Mouse (Mus musculus) lung, embryonic 16.5 days (tissue): ENCODE measurements around the gene Apaf1. TPM values are rescaled to one million over a fixed set of nuclear protein-coding genes. Genes with fewer than 3 reads are reported as not detected.
A peak's percentile ranks its signal among the peaks of the same experiment; 100 is the strongest.

Source experiments
- ATAC-seq: fragments of 200-750 bp; cut with Nextera tagmentation; 2 replicates; pipeline ENCODE4 v1.8.0; 2017; ENCODE audit warnings: low read depth, mild to moderate bottlenecking, moderate library complexity
- H3K27ac ChIP-seq: fragments of 300-500 bp; sonication (generic); 2 replicates; pipeline ENCODE4 v1.5.1; 2014; ENCODE audit warnings: mild to moderate bottlenecking, control low read depth, low read length
- H3K27me3 ChIP-seq: fragments of 300-500 bp; sonication (generic); 2 replicates; pipeline ENCODE4 v1.6.1; 2014; ENCODE audit warnings: low read depth, low read length, mixed read lengths; ENCODE audit not compliant: control insufficient read depth, insufficient read depth
- H3K36me3 ChIP-seq: fragments of 300-500 bp; sonication (generic); 2 replicates; pipeline ENCODE4 v1.6.1; 2014; ENCODE audit warnings: low read length; ENCODE audit not compliant: control insufficient read depth, insufficient read depth
- H3K4me1 ChIP-seq: fragments of 300-500 bp; sonication (generic); replicated peaks from 2 replicates; pipeline ENCODE4 v1.6.1; 2014; ENCODE audit warnings: low read length, mixed read lengths; ENCODE audit not compliant: control insufficient read depth, insufficient read depth
- H3K4me2 ChIP-seq: fragments of 300-500 bp; sonication (generic); 2 replicates; pipeline ENCODE4 v1.6.1; 2014; ENCODE audit warnings: low read depth, low read length, control low read depth
- H3K4me3 ChIP-seq: fragments of 300-500 bp; sonication (generic); 2 replicates; pipeline ENCODE4 v1.5.1; 2014; ENCODE audit warnings: mild to moderate bottlenecking, low read length, control low read depth
- H3K9ac ChIP-seq: fragments of 300-500 bp; sonication (generic); 2 replicates; pipeline ENCODE4 v1.6.1; 2014; ENCODE audit warnings: low read length, control low read depth
- H3K9me3 ChIP-seq: fragments of 300-500 bp; sonication (generic); 2 replicates; pipeline ENCODE4 v1.6.1; 2016; ENCODE audit warnings: low read length; ENCODE audit not compliant: control insufficient read depth
- WGBS: fragments of 180-500 bp; shearing (Covaris S2); extraction: QIAGEN DNeasy Blood & Tissue Kit; methylation state at CpG from one replicate; pipeline ENCODE4 v1.1.7; 2014; 5-methylcytosine and 5-hydroxymethylcytosine counted together
- polyA plus RNA-seq: library from polyadenylated mRNA; unstranded; fragments of >200 nt; fragmentation: Nextera tagmentation; extraction: Ambion mirVana; gene quantifications from 2 replicates; pipeline ENCODE4 v1.2.1, GENCODE M21; 2015

Apaf1 gene
- polyA plus RNA-seq, 1 experiment from 2014 or later: 16.2 TPM

DNA sequence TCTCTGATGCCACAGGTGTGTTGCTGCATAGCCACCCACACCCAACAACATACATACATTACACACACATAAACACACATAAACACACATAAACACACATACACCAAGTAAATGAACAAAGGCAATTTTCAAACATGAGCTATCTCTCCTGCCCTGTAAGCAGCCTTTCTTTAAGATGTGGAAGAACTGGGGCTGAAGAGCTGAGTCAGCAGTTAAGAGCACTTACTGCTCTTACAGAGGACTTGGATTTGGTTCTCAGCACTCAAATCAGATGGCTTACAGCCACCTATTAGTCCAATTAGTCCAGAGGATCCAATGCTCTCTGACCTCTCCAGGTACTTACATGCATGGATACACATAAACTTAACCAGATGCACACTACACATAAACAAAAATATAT is 29.8 kb downstream of the Apaf1 start:
- H3K4me3 ChIP-seq: no peak overlapping the region
- H3K27ac ChIP-seq: no peak overlapping the region
- no peaks in the 10 kb centered on the region for H3K9me3 ChIP-seq
- H3K9ac ChIP-seq: no peak overlapping the region
- ATAC-seq: no peak
- no peaks in the 10 kb centered on the region for H3K27me3 ChIP-seq
- no peaks in the 10 kb centered on the region for H3K4me1 ChIP-seq
- no peak overlapping the region for H3K4me2 ChIP-seq
- peaks cover 18% of the 10 kb centered on the region for H3K36me3 ChIP-seq

DNA sequence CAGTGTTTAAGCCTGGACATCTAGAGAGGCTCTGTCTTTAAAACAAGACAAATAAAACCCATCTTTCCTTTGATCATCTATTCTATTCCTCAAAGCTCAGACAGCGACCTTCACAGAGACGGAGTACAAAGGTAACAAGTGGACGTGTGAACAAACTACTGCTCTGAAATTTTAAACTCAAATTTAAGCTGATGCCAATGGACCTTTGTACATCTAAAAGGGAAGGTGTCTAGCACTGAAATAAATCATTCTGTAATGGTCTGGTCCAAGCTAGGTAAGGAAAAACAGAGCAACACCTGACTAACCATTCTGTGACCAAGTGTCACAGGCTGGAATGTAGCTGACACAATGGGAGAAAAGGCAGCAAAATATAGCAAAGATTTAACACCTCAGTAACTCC is 31.4 kb downstream of the Apaf1 start:
- H3K9me3 ChIP-seq: no peaks in the 10 kb centered on the region
- H3K27me3 ChIP-seq: no peaks in the 10 kb centered on the region
- H3K4me1 ChIP-seq: no peaks in the 10 kb centered on the region
- no peak overlapping the region for H3K27ac ChIP-seq
- peaks cover 20% of the 10 kb centered on the region for H3K36me3 ChIP-seq
- H3K4me3 ChIP-seq: no peak overlapping the region
- no peak overlapping the region for H3K4me2 ChIP-seq
- no peak for ATAC-seq
- H3K9ac ChIP-seq: no peak overlapping the region
- WGBS: 93% methylated on average over 3 of the region's 3 CpGs

DNA sequence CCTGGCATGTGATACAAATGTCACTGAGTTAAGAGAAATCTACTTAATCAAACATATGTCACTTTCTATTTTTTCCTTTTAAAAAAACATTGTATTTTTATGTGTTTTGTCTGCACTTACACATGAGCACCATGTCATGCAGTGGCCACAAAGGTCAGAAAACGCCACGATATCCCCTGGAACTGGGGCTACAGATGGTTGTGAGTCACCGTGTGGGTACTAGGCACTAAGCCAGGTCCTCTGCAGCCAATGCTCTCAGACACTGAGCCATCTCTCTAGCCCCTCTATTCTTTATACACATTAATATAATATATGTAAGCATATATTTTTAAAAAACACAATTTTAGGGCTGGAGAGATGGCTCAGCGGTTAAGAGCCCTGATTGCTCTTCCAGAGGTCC is 32.9 kb downstream of the Apaf1 start:
- Histone ChIP-seq H3K4me3 (no peak overlapping the region), H3K27me3 (no peaks in the 10 kb centered on the region), H3K9me3 (no peaks in the 10 kb centered on the region), H3K4me1 (no peaks in the 10 kb centered on the region), H3K27ac (no peak overlapping the region), H3K4me2 (no peak overlapping the region), H3K36me3 (peaks cover 22% of the 10 kb centered on the region), H3K9ac (no peak overlapping the region)
- no peak for ATAC-seq
- 90% methylated on average over 4 of the region's 4 CpGs for WGBS

DNA sequence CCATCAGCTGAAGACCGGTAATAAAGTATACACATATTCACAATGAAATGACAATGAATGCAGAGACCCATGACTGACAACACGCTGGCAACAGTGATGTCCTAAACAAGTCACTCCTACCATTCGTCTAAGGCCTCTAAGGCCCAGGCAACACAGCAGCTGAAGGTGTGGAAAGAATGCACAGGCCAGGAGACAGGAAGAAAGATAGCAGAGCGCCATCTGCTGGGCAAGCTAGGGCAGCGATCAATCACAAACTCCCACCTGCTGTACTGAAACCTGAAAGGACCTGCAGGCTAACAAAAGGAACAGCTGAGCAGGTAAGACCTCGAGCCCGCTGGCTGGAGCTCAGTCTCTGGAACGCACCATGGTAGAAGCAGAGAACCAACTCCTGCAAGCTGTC is 48.6 kb downstream of the Apaf1 start:
- peak; percentile 64; the same call in 1 of the 2 replicates for ATAC-seq

DNA sequence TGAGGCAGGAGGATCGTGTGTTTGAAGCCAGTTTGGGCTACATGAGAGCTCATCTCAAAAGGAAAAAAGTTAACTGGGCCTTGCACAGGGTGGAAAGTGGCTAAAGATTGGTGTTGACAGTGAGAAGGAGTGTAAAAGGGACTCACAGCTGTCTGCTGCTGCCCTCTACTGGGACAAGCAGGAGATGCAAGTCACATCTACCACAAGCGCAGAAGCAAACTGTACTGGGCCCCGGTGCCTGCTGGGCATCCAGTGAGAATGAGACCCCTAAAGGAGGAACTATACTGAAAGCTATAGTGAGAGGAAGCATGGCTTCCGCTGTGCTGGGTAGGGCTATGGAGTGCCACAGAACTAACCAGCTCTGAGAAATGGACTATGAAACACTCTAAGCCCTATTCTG is 50.2 kb downstream of the Apaf1 start:
- ATAC-seq: peak; percentile 56
- 11% methylated on average over 4 of the region's 4 CpGs for WGBS
- peaks cover 7% of the 10 kb centered on the region; the same call in 1 of the 2 replicates for H3K36me3 ChIP-seq

More for the DNA sequence above, 48.6 kb downstream of the Apaf1 start:
- Histone ChIP-seq H3K4me2 (no peak overlapping the region), H3K9ac (no peak overlapping the region), H3K4me3 (no peak overlapping the region), H3K4me1 (no peaks in the 10 kb centered on the region), H3K9me3 (no peaks in the 10 kb centered on the region), H3K27ac (no peak overlapping the region), H3K27me3 (no peaks in the 10 kb centered on the region), H3K36me3 (peaks cover 11% of the 10 kb centered on the region)
- WGBS: 28% methylated on average over 8 of the region's 8 CpGs

DNA sequence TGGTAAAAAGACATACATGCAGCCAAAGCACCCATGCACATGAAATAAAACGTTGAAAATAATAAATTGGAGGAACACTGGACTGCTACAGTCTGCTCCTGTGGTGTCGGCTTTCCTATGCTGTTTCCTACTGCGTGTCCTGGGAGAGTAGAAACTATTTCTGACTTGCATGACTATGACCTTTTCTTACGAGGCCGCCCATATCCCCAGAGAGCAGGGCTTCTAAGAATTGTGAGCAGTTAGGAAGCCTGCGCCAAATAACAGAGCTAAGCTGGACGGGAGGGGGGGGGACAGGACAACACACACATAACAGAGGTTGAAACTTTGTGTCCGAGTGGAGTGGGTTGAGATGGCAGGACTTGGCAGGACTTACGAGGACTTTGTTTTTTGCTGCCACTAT is 51.4 kb downstream of the Apaf1 start:
- Histone ChIP-seq H3K36me3 (peaks cover 3% of the 10 kb centered on the region; the same call in 1 of the 2 replicates), H3K4me3 (no peak overlapping the region), H3K27me3 (no peaks in the 10 kb centered on the region), H3K4me1 (no peaks in the 10 kb centered on the region), H3K9me3 (no peaks in the 10 kb centered on the region), H3K27ac (no peak overlapping the region), H3K9ac (no peak overlapping the region), H3K4me2 (no peak overlapping the region)
- WGBS: 84% methylated on average over 9 of the region's 9 CpGs
- ATAC-seq: no peak

More for the DNA sequence above, 50.2 kb downstream of the Apaf1 start:
- H3K9me3 ChIP-seq: no peaks in the 10 kb centered on the region
- H3K4me2 ChIP-seq: no peak overlapping the region
- no peaks in the 10 kb centered on the region for H3K4me1 ChIP-seq
- no peak overlapping the region for H3K4me3 ChIP-seq
- H3K27ac ChIP-seq: no peak overlapping the region
- no peak overlapping the region for H3K9ac ChIP-seq
- no peaks in the 10 kb centered on the region for H3K27me3 ChIP-seq

DNA sequence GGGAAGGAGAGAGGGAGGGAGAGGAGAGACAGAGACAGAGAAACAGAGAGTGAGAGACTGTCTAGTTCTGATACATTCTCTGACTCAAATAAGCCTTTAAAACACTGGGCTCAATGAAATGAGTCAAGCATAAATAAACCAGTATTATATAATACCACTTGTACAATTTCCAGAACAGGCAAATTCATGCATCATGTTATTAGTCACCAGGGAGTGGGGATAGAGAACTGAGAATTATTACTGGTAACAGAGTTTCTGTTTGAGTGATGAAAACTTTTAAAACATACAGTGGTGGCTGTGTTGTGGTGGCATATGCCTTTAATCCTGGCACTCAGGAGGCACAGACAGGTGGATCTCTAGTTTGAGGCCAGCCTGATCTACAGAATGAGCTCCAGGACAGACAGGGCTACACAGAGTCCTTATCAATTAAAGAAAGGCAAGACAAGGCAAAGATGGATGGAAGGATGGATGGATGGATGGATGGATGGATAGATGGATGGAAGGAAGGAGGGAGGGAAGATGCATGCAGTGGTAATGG is 53.5 kb downstream of the Apaf1 start:
- no peak overlapping the region for H3K4me3 ChIP-seq
- no peak overlapping the region for H3K4me2 ChIP-seq
- no peak for ATAC-seq
- H3K9me3 ChIP-seq: no peaks in the 10 kb centered on the region
- no peak overlapping the region for H3K9ac ChIP-seq
- peaks cover 3% of the 10 kb centered on the region; the same call in 1 of the 2 replicates for H3K36me3 ChIP-seq
- no peaks in the 10 kb centered on the region for H3K4me1 ChIP-seq
- no peak overlapping the region for H3K27ac ChIP-seq
- H3K27me3 ChIP-seq: no peaks in the 10 kb centered on the region

DNA sequence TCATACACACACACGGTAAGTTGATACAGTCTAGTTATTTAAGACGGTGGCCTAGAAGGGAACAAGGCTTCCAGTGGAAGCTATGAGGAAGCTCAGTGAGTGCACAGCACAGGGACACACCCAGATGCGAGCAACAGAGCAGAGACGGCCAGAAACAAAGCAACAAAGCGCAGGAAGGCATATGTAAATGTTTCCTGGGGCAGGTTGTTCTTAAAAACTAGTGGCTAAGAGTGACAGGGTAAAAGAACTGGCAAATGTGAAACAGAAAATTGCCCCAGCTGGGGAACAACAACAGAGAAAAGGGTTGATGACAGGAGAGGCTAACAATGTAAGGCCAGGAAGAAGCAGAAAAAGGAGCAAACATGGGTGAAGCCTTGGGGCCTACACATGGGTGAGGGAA is 54.6 kb downstream of the Apaf1 start:
- Histone ChIP-seq H3K4me1 (no peaks in the 10 kb centered on the region), H3K9me3 (no peaks in the 10 kb centered on the region), H3K9ac (no peak overlapping the region), H3K27ac (no peak overlapping the region), H3K27me3 (no peaks in the 10 kb centered on the region), H3K4me2 (no peak overlapping the region), H3K4me3 (no peak overlapping the region), H3K36me3 (peaks cover 3% of the 10 kb centered on the region; the same call in 1 of the 2 replicates)
- ATAC-seq: no peak
- WGBS: 86% methylated on average over 5 of the region's 5 CpGs

DNA sequence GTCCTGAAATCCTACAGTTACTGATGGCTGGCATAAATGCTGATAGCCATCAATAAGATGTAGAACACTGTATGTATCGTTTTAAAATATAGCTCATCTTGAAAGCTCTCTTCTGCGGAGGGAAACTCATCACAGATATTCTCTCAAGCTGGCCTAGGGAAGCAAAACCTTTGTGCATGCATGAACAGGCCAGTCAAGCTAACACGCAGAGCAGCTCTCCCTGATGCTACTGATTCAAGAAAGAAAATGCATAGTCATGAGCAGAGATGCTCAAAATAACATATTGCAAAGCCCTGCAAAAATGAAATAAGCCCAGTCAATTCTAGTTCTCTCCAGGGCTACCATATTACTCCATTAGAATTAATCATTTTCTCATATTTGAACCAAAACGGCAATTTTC is 55.1 kb downstream of the Apaf1 start:
- H3K36me3 ChIP-seq: peaks cover 3% of the 10 kb centered on the region; the same call in 1 of the 2 replicates
- H3K27me3 ChIP-seq: no peaks in the 10 kb centered on the region
- no peak overlapping the region for H3K4me3 ChIP-seq
- no peaks in the 10 kb centered on the region for H3K4me1 ChIP-seq
- 96% methylated on average over 4 of the region's 4 CpGs for WGBS
- H3K4me2 ChIP-seq: no peak overlapping the region
- ATAC-seq: no peak
- H3K9me3 ChIP-seq: no peaks in the 10 kb centered on the region
- H3K27ac ChIP-seq: no peak overlapping the region
- H3K9ac ChIP-seq: no peak overlapping the region
